Mouse (Mus musculus): ENCODE results near the gene Zfp626.
A peak's percentile ranks its signal among the peaks of the same experiment; 100 is the strongest.
"Not testable (repeated sequence)": the region's sequence is repeated elsewhere in the genome, so short reads cannot be mapped to it uniquely, and the experiment has no call there.

Zfp626 gene

GRCm38 (mm10) chr7:27860396-27861235 is 53.6 kb downstream of the Zfp626 start:
- peak; percentile 84 to 88 for DNase-seq

GRCm38 (mm10) chr7:27862578-27862977 is 55.6 kb downstream of the Zfp626 start:
- DNase-seq: not testable (repeated sequence)

All from kidney, postnatal 36 days (tissue).